Mouse (Mus musculus) spleen, adult 2 months (tissue): ENCODE measurements at regions not wholly inside any gene's neighbourhood (a gene's known extent, or its start where the extent isn't known, plus 50 kb on each side); places are given as distances from the start of the nearest gene placed in this dataset.

Experiments
- DNase-seq, 2 experiments: peaks; one replicate each; pipeline versions ENCODE4 v3.0.0 to v3.0.0-alpha.2; 2012 to 2021; ENCODE audit warnings: low spot score in 2 of 2, low read depth in 1 of 2
- H3K27ac ChIP-seq: fragments of 200-500 bp; 2 replicates; pipeline ENCODE4 v1.5.1; 2012; ENCODE audit warnings: low read length, inconsistent platforms; ENCODE audit not compliant: insufficient read depth
- H3K27me3 ChIP-seq: fragments of 200-500 bp; 2 replicates; pipeline ENCODE4 v1.6.1; 2012; ENCODE audit warnings: mild to moderate bottlenecking, moderate library complexity, low read length, inconsistent platforms; ENCODE audit not compliant: control insufficient read depth, insufficient read depth
- H3K36me3 ChIP-seq: fragments of 200-500 bp; 2 replicates; pipeline ENCODE4 v1.6.1; 2012; ENCODE audit warnings: mild to moderate bottlenecking, low read length, inconsistent platforms; ENCODE audit not compliant: control insufficient read depth, insufficient read depth
- H3K4me1 ChIP-seq: fragments of 200-500 bp; 2 replicates; pipeline ENCODE4 v1.6.1; 2011; ENCODE audit warnings: inconsistent platforms; ENCODE audit not compliant: control insufficient read depth, insufficient read depth, insufficient read length
- H3K4me3 ChIP-seq: fragments of 200-500 bp; 2 replicates; pipeline ENCODE4 v1.5.1; 2011; ENCODE audit warnings: mild to moderate bottlenecking, inconsistent platforms; ENCODE audit not compliant: insufficient read depth, insufficient read length; ENCODE audit errors: extremely low read depth
- CTCF ChIP-seq: fragments of 200-500 bp; IDR thresholded peaks from 2 replicates; pipeline ENCODE4 v1.5.1; 2011; ENCODE audit warnings: mild to moderate bottlenecking, inconsistent platforms; ENCODE audit not compliant: insufficient read depth, insufficient read length, insufficient replicate concordance; ENCODE audit errors: extremely low read depth
- POLR2A ChIP-seq: fragments of 200-500 bp; IDR thresholded peaks from 2 replicates; pipeline ENCODE4 v1.6.1; 2011; ENCODE audit warnings: low read depth, low read length, inconsistent platforms
- WGBS: fragments of 180-500 bp; shearing (Covaris S2); methylation state at CpG from one replicate; pipeline ENCODE4 v1.1.7; 2018; 5-methylcytosine and 5-hydroxymethylcytosine counted together

DNA sequence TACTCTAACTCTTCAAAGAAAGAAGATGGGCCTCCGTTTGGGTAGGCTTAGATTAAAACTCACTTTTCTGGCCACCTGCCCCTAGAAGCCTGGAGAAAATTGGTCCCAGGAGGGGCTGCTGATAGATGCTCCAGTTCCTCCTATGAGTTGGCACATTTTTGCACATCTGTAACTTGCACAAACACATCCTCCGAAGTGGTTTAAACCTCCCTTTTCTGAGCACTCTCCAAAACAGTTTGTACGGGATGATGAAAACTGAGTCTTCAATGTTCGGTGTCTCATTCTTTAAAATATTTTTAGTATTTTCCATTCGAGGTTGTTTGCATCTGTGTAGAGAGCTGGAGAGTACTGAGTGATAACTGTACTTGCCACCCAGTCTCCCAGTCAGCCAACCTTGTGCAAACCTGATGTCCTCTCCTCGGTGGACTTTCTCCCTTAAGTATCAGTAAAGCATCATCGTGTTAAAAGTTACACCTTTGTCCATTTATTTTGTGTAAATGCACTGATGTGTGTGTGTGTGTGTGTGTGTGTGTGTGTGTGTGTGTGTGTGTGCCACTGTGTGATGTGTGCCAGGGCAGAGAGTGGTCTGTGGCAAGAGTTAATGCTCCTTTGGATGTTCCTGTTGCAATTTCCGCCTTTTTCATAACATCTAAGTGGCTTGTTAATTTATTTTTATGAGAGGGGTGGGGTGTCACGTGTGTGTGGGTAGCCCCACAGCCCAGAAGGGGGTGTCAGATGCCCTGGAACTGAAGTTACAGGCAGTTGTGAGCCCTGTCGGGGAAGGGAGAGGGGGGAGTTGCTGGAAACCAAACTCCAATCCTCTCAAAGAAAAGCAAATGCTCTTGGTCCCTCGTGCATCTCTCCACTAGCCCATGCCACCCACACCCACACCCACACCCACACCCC lies 51.8 kb upstream of the Hnrnpa3 start:
- Histone ChIP-seq H3K4me1 (no peaks in the 10 kb centered on the region), H3K4me3 (no peak overlapping the region), H3K27me3 (peaks cover 4% of the 10 kb centered on the region), H3K27ac (no peak overlapping the region), H3K36me3 (no peaks in the 10 kb centered on the region)
- 36% methylated on average over 11 of the region's 11 CpGs for WGBS
- DNase-seq: no peak
- TF ChIP-seq POLR2A: no peak
- no peak for TF ChIP-seq CTCF

GRCm38 (mm10) chr2:75607958-75608357 lies 51.1 kb upstream of the Hnrnpa3 start:
- 47% methylated on average over 10 of the region's 10 CpGs for WGBS
- H3K4me1 ChIP-seq: no peaks in the 10 kb centered on the region
- DNase-seq: no peak

GRCm38 (mm10) chr2:75608482-75608881 lies 50.6 kb upstream of the Hnrnpa3 start:
- no peak for DNase-seq
- 57% methylated on average over 15 of the region's 15 CpGs for WGBS
- Histone ChIP-seq H3K27ac (no peak overlapping the region), H3K36me3 (no peaks in the 10 kb centered on the region), H3K4me1 (no peaks in the 10 kb centered on the region), H3K4me3 (no peak overlapping the region), H3K27me3 (peaks cover 4% of the 10 kb centered on the region)
- no peak for TF ChIP-seq POLR2A
- TF ChIP-seq CTCF: no peak

More at GRCm38 (mm10) chr2:75607958-75608357, 51.1 kb upstream of the Hnrnpa3 start:
- Histone ChIP-seq H3K36me3 (no peaks in the 10 kb centered on the region), H3K4me3 (no peak overlapping the region), H3K27me3 (peaks cover 4% of the 10 kb centered on the region), H3K27ac (no peak overlapping the region)
- TF ChIP-seq POLR2A: no peak
- no peak for TF ChIP-seq CTCF

DNA sequence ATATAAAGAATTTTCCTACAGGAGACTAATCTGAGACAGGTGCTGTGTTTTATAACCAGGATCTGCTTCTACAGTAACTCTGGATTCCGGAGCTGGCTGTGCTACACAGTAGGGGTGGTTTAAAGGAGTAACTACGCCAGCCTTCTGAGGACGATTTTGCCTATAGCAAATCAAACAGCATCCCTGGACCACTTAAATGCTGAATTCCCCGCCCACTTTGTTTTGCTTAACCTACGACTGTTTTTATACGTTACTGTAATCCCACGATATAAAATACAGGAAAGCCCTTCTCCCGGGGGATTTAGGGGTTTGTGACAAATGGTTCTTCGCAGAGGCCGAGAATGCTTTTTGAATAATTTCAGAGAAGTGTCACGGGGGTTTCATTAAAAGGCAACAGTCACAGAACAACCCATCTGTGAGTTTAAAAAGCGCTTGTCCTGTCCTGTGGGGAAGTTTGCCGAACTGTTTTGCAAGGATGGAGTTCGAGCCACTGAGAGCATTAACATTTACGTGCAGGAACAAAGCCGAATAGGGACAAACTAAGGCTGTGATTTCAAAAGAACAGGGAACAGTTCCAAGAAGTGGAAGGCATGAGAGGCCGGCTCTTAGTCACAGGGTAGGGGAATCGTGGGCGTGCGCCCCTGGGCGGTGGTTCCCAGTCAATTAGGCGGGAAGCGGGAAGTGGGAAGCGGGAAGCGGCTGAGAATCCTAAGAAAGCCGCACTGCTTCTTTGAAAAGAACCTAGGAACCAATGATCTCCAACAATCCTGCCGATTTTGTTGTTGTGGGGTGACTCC lies 49.7 kb upstream of the Hnrnpa3 start:
- H3K27ac ChIP-seq: no peak overlapping the region
- H3K4me1 ChIP-seq: no peaks in the 10 kb centered on the region
- H3K4me3 ChIP-seq: no peak overlapping the region
- H3K36me3 ChIP-seq: no peaks in the 10 kb centered on the region
- 28% methylated on average over 27 of the region's 27 CpGs for whole genome bisulfite sequencing
- H3K27me3 ChIP-seq: peaks cover 4% of the 10 kb centered on the region
- no peak for TF ChIP-seq CTCF
- TF ChIP-seq POLR2A: no peak
- no peak for DNase-seq
